Mouse (Mus musculus) kidney, postnatal 25 days (tissue): ENCODE data around the gene Rab3a.

Source experiments
- DNase-seq, 2 experiments: peaks; one replicate each; pipeline ENCODE4 v3.0.0; 2021; ENCODE audit warnings: mixed read lengths in 2 of 2

Gene Rab3a

DNA sequence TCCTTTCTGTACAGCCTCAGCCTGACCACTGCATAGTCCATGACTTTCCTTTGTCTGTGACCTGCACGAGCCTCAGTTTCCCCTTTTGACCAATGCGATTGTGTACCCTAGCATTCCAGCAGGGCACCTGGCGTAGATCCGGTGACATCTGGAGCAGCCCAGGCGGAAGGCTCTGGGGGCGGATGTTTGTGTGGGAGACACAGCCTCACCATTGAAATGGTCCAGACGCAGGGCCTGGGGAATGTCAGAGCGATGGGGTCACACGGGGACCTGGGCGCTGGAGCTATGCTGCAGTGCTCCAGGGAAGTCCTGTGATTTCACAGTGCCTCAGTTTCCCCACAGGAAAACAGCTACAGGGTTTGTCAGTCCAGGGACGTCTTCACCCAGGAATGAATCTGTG is 12.3 kb upstream of the Rab3a start:
- peak in 1 of 2 experiments; percentile 35 for DNase-seq

DNA sequence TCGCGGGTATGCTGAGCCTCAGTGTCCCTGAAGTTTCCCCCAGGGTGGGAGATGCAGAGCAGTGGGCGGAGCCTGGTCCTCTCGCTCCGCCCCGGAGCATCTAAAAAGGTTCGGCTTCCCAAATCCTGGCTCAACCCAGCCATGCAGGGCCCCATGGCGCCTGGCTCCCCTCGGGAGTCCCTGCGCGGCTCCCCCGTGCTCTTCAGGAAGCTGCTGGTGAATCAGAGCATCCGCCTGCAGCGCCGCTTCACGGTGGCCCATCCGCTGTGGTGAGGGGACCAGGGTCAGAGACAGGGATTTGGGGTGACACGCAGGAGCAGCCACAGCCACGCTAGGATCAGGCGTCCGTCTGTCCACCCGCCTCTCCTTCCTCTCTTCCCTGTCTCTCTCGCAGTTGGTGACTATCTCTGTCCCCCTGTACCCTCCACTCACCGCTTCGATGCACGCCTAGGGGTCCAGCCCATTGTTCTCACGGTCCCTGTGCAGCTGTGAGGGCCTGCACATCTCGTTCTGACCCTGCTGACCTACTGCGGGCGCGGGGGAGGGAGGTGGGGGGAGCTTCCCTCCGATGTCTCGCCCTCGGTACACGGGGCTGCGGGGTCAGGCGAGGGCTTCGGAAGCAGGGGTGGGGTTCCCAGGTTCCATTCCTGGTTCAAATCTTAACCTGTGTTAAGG is 11.4 kb upstream of the Rab3a start:
- peak in 1 of 2 experiments; percentile 67 for DNase-seq

DNA sequence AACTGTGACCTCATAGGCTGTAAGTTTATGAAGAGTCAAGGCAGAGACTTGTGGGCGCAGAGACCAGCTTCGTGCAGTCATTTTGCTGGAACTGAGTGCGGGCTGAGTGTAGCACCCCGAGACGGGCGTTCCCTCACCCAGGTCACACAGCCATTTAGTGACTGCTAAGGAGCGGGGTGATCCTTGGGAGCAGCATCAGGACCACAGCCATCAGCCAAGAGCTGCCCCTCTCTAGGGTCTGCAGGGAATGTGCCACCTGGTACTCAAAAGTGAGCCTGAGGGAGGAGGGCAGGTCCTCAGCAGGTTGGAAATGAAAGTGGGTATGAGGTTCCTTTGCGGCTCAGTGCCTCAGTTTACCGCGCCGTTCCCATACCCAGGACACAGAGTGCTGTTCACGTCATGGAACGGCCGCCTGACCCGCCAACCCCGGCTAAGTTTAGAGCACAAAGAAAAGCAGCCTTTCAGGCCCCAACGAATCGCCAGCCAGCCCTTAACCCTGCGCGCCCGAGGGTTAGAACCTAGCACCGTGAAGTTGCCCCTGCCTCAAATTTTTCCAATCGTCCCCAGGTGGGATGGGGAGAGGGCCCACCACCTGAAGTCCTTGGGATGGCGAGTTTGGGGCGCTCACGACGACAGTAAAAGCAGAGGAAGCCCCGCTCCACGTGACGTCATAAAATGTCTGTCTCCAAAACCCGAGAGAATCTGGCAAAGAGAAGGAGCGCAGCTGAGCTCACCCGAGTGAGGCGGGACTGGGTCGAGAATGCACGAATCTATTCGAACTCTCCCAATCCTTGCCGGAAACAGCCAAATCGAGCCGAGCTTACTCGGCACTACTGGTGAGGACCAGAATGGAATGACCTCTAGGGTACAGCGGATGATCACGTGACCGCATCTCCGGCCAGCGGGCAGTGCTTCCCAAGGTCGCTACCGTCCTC is 10.6 kb upstream of the Rab3a start:
- DNase-seq: peak; percentile 92 to 95

DNA sequence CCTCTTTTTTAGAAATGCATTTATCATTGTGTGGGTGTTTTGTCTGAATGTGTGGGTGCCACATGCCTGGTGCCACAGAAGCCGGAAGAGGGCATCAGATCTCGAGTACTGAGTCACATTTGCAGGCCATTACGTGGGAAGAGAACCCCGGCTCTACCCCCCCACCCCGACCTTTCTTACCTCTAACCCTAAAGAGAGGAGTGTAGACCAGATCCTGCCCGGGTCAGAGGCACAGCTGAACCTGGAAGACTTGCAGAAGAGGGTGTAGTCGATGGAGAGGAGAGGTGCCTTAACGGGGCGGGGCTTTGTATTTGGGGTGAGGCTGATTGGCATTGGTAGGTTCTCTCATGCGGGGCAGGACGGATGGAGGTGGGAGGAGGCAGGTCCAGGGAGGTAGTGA is 9.7 kb upstream of the Rab3a start:
- DNase-seq: peak in 1 of 2 experiments; percentile 47

DNA sequence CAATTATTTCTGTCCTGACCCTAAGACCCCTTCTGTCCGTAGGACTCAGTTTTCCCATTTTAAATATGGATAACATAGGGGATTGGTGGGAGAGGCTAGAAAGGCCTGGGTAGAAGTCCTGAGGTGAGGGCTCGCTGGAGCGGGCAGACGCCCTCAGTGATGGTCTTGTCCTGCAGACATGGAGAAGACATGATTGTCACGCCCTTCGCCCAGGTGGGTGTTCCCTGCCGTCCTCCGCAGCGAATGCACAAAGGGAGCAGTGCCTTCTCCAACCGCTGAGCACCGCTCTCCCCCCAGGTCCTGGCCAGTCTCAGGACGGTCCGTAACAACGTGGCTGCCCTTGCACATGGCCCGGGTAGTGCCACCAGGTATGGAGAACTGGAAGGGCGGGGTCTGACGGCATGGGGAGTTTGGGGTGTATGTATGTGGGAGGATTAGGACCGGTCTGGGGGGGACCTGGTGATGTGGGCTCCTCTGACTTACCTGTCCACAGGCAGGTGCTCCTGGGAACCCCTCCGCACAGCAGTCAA is 8.7 kb upstream of the Rab3a start:
- DNase-seq: peak in 1 of 2 experiments; percentile 40

DNA sequence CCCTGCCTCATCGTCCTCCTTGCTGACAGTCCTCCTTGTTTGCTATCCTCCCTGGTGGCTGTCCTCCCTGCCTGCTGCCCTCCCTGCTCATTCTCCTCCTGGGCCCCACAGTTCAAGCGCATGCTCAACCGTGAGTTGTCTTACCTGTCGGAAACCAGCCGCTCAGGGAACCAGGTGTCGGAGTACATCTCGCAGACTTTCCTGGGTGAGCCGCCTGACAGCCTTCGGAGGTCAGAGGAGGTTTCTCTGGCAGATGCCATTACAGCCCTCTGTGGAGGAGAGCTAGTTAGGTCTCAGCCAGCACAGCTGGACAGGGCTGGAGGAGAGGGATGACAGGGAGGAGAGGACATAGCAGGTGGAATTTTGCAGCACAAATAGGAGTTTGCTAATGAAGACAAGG is 7.8 kb upstream of the Rab3a start:
- peak in 1 of 2 experiments; percentile 36 for DNase-seq

DNA sequence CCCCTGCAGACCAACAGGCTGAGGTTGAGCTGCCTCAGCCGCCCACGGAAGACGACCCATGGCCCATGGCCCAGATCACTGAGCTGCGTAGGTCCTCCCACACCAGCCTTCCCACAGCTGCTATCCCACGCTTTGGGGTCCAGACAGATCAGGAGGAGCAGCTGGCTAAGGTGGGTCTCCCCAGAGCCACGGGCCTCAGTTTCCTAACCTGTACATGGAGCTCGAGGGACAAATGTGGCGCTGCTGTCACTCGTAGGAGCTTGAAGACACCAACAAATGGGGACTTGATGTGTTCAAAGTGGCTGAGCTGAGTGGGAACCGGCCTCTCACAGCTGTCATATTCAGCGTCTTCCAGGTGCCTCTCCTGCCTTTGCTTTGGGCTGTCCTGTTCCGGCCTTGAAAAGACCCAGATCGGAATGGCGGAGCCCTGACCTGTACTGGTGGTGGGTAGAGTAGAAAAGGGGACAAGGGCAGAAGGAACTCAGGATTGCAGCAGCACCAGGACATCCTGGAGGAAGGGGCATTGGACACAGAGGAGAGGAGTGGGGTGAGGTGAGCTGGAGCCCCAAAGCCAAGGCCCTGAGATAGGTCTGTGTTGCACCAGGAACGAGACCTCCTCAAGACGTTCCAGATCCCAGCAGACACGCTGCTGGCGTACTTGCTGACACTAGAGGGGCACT is 7.1 kb upstream of the Rab3a start:
- DNase-seq: peak in 1 of 2 experiments; percentile 34

DNA sequence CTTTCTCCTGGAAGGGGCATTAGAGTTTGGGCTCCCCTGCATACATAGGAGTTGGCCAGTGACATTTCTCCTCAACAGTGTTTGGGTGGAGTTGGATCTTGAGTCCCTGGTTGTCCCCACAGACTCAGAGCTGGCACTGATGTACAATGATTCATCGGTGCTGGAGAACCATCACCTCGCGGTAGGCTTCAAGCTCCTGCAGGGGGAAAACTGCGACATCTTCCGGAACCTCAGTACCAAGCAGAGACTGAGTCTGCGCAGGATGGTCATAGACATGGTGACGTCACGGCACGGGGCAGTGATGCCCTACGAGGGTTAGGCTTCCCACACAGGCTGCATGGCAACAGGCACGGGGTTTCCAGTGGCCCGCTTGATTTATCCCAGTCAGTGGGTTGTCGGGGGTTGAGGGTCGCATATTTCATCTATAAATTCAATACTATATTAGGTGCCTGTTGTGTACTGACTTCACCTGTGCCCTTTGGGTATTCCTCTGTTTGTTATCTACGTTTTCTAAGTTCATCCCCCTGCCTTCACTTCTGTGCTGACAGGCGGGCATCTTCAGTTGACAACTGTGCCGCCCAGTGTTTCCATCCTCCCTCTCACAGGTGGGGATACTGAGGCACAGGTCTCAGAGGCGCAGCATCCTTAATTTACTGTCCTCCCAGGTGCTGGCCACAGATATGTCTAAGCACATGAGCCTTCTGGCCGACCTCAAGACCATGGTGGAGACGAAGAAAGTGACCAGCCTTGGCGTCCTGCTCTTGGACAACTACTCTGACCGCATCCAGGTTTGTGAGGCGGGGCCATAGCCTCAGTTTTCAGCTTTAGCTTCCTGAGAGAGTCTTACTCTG is 6.0 kb upstream of the Rab3a start:
- peak in 1 of 2 experiments; percentile 40 for DNase-seq

DNA sequence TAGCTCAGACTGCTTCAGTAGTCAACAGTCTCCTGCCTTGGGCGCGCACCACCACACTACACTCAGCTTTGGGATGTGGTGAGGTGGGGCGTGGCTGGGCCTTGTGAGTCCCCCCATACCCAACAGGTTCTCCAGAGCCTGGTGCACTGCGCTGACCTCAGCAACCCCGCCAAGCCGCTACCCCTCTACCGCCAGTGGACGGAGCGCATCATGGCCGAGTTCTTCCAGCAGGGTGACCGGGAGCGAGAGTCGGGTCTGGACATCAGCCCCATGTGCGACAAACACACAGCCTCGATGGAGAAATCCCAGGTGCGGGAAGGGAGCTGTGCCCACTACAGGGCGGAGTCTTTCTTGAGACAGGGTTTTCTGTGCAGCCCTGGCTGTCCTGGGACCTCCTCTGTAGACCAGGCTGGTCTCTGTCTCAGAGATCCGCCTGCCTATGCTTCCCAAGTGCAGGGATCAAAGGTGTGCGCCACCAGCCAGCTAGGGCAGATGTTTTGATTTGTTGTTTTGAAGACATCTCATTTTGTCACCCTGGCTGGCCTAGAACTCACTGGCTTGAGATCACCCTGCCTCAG is 5.3 kb upstream of the Rab3a start:
- DNase-seq: peak in 1 of 2 experiments; percentile 33

DNA sequence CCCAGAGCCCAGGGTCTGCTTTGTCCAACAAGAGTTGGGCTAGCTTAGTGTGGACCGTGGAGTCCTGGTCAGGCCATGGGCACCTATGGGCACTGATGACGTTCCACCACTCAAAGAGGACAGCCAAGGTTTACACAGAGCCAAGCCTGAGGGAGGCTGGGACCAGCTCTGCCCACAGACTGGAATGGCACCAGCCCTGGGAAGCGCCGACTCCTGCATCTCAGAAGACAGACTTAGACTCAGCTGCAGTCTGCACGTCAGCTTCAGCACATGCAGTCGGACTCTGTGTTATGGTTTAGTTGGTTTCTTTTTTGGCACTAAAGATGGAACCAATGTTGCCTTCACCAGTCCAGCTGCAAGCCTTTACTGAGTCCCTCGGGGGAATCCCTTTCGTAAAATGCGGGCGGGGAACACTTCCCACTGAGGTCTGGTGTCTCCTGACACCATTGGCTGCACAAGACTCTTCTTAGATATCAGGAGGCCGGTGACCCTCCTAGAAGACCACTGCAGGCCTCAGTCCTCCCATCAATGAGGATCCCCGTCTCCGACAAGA is 4.3 kb upstream of the Rab3a start:
- peak in 1 of 2 experiments; percentile 42 for DNase-seq

DNA sequence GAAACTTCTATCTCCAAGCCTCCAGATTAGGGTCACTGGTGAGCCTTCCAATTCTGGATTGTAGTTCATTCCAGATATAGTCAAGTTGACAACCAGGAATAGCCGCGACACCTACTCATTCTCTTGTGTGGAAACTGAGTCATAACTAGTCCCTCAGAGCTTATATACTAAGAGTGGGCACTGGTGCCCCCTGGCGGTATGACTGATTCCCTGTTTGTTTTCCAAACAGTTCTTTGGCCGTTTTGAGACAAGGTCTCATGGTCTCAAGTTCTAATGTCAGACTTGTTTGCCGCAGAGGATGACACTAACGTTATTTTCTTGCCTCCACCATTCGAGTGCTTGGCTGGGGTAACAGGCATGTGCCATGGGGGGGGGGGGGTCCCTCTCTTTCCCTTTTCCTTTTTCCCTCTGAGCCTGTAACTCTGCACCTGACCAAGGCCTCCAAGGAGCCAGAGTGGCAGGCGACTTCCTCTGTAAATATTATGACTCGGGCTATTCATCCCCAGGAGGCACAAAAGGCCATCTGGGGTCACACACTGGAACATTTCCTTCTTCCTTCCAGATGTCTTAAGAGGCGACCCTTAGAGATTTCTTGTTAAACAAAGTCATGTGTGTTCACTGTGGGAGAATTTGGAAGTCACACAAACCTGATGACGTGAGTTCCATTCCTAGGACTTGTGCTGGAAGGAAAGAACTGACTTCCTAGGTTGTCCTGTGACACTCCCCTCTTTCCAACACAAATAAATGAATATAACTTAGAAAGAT is 2.3 kb upstream of the Rab3a start:
- peak; percentile 89 to 95 for DNase-seq

DNA sequence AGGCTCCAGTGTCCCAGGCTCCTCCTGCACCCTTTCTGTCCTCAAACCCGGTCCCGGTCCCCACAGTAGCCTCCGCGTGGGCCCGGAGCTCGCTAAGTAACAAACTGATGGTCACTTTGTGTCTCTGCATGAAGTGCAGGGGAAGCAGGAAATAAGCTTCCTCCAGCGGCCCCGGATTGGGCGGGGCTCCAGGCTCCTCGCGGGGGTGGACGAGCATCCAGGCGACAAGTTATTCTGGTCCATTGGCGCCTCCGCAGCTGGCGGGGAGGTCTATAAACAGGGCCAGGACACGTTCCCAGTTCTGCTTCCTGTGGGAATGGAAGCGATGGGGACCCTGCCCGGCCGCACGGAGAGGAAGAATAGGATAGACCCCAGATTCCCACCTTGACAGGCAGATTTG is 1.3 kb upstream of the Rab3a start:
- DNase-seq: peak; percentile 87 to 95

DNA sequence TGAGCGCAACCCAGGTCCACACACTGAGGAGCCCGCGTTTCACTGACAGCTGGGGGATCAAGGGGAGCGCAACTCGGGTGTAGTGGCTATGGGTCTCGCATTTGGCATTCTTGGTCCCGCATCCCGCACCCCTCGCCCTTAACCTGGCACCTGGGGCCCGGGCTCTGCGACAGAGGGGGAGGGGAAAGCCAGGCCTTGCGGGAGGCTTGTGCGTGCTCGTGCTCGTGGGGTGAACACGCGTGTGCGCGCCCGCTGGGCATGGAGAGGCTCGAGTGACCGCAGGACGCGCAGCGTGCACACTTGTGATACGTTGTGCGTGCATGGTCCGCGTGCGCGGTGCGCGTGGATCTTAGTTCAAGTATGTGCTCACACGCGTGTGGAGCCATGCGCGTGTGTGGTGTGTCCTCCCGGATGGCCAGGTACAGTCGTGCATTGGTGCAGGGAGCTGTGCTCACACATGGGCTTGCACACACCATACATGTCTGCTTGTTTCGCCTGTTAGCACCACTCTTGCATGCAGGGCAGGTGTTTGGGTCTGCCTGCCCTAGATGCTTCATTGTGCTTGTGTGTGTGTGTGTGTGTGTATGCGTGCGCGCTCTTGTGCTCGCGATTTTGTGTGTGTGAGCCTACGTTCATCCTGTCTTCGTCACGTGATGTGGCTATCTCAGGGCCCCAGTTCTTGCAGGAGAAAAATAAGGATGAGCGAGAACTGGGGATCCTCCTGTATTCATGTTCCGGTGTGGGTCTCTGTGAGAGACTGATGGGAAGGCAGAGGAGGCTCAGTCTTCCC is 587 bp downstream of the Rab3a start:
- peak; percentile 50 to 80 for DNase-seq

DNA sequence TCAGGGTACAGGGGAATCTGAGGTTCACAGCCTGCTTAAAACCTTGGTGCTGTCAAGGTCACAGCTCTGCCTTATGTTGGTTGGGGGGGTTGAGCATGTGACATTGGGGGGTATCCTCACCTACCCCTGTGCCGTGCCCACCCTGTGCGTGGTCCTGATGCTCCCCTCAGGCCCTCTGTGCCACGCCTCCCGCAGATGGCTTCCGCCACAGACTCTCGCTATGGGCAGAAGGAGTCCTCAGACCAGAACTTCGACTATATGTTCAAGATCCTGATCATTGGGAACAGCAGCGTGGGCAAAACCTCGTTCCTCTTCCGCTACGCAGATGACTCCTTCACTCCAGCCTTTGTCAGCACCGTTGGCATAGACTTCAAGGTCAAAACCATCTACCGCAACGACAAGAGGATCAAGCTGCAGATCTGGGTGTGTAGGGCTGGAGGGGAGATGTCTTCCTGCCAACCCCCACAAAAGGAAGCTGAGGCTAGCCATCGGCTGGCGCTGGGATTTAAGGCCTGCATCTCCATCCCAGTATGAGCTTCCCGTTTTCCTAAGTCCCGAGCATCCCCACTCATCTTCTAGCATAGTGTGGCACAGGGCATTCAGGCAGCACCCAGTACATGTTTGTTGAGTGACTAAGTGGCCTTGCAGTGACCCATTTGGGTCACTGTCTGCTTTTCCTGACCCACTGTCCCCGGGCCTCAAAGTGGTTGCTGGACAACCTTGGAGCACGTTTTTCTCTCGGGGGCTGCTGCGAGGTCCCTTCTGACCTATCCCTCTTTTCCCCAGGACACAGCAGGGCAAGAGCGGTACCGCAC is 1.4 kb downstream of the Rab3a start:
- DNase-seq: peak in 1 of 2 experiments; percentile 38

DNA sequence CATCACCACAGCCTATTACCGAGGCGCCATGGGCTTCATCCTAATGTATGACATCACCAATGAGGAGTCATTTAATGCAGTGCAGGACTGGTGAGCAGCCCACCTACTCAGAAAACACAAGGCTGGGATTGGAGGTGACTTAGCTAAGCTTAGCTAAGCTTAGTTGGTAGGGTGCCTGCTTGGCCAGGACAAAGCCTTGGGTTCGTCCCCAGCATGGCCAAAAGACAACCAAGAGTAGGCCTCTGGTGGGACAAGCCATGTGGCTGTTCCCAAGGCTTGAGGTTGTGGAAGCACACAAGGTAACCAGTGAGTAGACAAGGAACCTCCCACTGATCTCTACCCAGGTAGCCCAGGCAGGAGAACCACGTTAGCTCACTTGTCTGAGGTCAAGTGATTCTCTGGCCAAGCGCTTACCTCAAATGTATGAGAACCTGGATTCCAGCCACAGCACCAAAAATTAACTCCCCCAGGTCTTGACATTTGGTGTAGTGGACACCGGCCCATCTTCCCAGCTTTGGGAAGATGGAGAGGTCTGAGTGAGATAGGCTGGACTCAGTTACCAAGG is 2.1 kb downstream of the Rab3a start:
- peak in 1 of 2 experiments; percentile 33 for DNase-seq

DNA sequence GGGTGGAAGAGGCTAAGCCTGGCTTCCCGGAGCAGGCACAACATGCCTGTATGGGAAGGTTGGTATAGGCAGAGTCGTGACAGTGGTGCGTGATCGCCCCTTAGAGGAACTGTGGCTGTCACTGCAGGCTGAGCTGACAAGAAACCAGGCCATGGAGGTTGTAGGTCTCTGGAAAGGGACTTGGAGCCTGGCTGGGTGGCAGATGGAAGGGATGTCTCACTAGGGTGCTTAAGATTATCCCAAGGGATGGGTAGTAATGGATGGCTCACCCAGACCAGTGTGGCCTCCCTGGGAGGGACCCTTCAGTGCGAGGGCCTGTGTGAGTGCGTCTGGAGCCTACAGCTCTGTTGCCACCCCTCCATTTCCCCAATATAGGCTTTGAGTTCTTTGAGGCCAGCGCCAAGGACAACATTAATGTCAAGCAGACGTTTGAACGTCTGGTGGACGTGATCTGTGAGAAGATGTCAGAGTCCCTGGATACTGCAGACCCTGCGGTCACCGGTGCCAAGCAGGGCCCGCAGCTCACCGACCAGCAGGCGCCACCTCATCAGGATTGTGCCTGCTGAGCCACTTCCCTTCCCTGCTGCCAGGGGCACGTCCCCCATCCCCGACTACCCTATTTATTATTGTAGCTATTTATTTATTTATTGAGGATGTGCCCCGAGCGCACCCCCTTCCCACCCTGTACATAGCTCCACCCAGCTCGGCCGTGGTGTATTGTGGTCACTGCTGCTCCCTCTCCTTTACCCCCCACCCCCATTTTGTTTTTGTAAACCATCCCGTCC is 3.2 kb downstream of the Rab3a start:
- peak in 1 of 2 experiments; percentile 54 for DNase-seq

DNA sequence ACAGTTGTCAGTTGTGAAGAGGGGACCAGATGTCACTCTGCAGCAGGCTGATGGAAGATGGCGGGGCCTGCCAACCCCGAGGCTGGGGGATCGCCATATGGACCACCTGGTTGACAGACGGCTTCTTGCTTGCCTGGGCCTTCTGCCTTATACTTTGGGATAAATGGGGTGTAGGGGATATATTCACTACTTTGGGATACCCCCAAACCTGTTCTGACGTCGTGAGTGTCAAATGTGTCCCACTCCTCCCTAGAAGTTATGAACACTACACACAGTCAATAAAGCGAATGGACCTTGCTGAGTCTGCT is 3.8 kb downstream of the Rab3a start:
- peak in 1 of 2 experiments; percentile 36 for DNase-seq
